Mouse (Mus musculus) myocyte (in vitro differentiated cells): ENCODE data around the gene Mrpl37.

Source experiments
- CEBPB ChIP-seq: IDR thresholded peaks from 2 replicates; pipeline ENCODE4 v1.6.1; 2011; ENCODE audit warnings: mild to moderate bottlenecking, moderate library complexity; ENCODE audit not compliant: poor library complexity, insufficient read depth, severe bottlenecking
- E2F4 ChIP-seq: IDR thresholded peaks from one replicate; pipeline ENCODE4 v1.6.1; 2011; ENCODE audit warnings: mild to moderate bottlenecking, control low read depth, moderate library complexity; ENCODE audit not compliant: insufficient read depth
- MAX ChIP-seq: IDR thresholded peaks from one replicate; pipeline ENCODE4 v1.6.1; 2011; ENCODE audit warnings: low read depth, mild to moderate bottlenecking, control low read depth
- MYOD1 ChIP-seq, 3 experiments: IDR thresholded peaks; one replicate each; pipeline ENCODE4 v1.6.1; 2011; ENCODE audit warnings: control low read depth in 2 of 3, low read depth in 2 of 3, mild to moderate bottlenecking in 2 of 3, moderate library complexity in 1 of 3; ENCODE audit not compliant: insufficient read length in 2 of 3, control insufficient read depth in 1 of 3
- MYOG ChIP-seq, 3 experiments: IDR thresholded peaks; one replicate each; pipeline ENCODE4 v1.6.1; 2011; ENCODE audit warnings: control low read depth in 2 of 3, low read depth in 2 of 3, mild to moderate bottlenecking in 2 of 3; ENCODE audit not compliant: insufficient read length in 2 of 3, control insufficient read depth in 1 of 3, insufficient read depth in 1 of 3
- POLR2A ChIP-seq: IDR thresholded peaks from one replicate; pipeline ENCODE4 v1.6.1; 2011; ENCODE audit warnings: low read depth, mild to moderate bottlenecking, control low read depth, moderate library complexity; ENCODE audit not compliant: insufficient read length
- POLR2AphosphoS2 ChIP-seq: IDR thresholded peaks from one replicate; pipeline ENCODE4 v1.6.1; 2011; ENCODE audit warnings: low read depth, control low read depth; ENCODE audit not compliant: insufficient read length
- SRF ChIP-seq: IDR thresholded peaks from one replicate; pipeline ENCODE4 v1.6.1; 2011; ENCODE audit warnings: low read depth; ENCODE audit not compliant: control insufficient read depth, insufficient read length
- TCF12 ChIP-seq: IDR thresholded peaks from one replicate; pipeline ENCODE4 v1.6.1; 2011; ENCODE audit warnings: mild to moderate bottlenecking, control low read depth; ENCODE audit not compliant: poor library complexity, insufficient read depth, severe bottlenecking
- TCF3 ChIP-seq: IDR thresholded peaks from one replicate; pipeline ENCODE4 v1.6.1; 2011; ENCODE audit warnings: low read depth, control low read depth; ENCODE audit not compliant: insufficient read length
- USF1 ChIP-seq: IDR thresholded peaks from one replicate; pipeline ENCODE4 v1.6.1; 2011; ENCODE audit warnings: low read depth, mild to moderate bottlenecking, control low read depth, moderate library complexity

DNA sequence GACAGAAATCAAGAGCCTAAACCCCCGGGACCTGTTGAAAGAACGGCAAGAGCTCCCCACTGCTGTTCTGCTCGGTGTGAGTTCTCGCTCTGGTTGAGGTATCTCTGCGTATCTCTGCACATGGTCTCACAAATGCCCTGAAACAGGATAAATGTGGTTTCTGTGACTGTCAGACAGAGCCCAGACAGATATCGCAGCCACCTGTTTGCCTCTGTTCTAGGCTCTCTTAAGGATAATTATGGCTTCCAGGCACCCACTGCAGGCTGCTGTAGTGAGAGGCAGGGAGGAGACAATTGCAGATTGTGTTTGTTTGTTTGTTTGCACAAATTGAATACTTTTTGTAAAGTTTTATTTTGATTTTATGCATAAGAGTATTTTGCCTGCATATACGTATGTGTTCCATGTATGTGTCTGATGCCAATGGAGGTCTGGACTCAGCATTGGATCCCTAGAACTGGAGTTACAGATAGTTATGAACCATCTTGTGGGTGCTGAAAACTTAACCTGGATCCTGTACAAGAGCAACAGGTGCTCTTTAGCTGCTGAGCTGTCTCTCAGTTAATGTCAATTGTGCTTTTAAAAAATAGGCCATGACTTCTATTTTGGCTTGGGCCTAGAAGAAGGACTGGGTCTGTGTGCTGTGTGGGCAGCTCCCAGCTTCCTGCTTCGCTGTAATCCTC, 55.2 kb downstream of the Mrpl37 start:
- TF ChIP-seq E2F4 (no peak), POLR2A (no peak), CEBPB (no peak), MAX (no peak), USF1 (no peak), SRF (no peak), MYOG (IDR thresholded peaks at IDR 0.05; ENCODE audit: control insufficient read depth in 1 of 3, insufficient read depth in 1 of 3, insufficient read length in 2 of 3, low read depth in 2 of 3) (peak in 2 of 3 experiments; percentile 58 to 75), TCF12 (peak; percentile 61), POLR2AphosphoS2 (no peak), TCF3 (no peak), MYOD1 (IDR thresholded peaks at IDR 0.05; ENCODE audit: control insufficient read depth in 1 of 3, insufficient read length in 2 of 3, low read depth in 2 of 3) (peak; percentile 77 to 86 (median 79))
